Mouse (Mus musculus) embryonic facial prominence, embryonic 15.5 days (tissue): ENCODE measurements around the gene Tnfrsf1b. TPM values are rescaled to one million over a fixed set of nuclear protein-coding genes. Genes with fewer than 3 reads are reported as not detected.
"Not testable (repeated sequence)": the region's sequence is repeated elsewhere in the genome, so short reads cannot be mapped to it uniquely, and the experiment has no call there.

Experiments used
- ATAC-seq: fragments of 200-750 bp; cut with Nextera tagmentation; 2 replicates; pipeline ENCODE4 v1.8.0; 2017; ENCODE audit warnings: low read depth, moderate TSS enrichment; ENCODE audit not compliant: insufficient number of reproducible peaks, low FRiP score, low TSS enrichment
- H3K27ac ChIP-seq: fragments of 300-500 bp; sonication (generic); replicated peaks from 2 replicates; pipeline ENCODE4 v1.5.1; 2015; ENCODE audit warnings: mild to moderate bottlenecking, inconsistent platforms
- H3K27me3 ChIP-seq: fragments of 300-500 bp; sonication (generic); 2 replicates; pipeline ENCODE4 v1.6.1; 2015; ENCODE audit warnings: inconsistent platforms
- H3K36me3 ChIP-seq: fragments of 300-500 bp; sonication (generic); 2 replicates; pipeline ENCODE4 v1.6.1; 2015; ENCODE audit warnings: mild to moderate bottlenecking, inconsistent platforms
- H3K4me1 ChIP-seq: fragments of 300-500 bp; sonication (generic); 2 replicates; pipeline ENCODE4 v1.6.1; 2015; ENCODE audit warnings: inconsistent platforms
- H3K4me2 ChIP-seq: fragments of 300-500 bp; sonication (generic); replicated peaks from 2 replicates; pipeline ENCODE4 v1.6.1; 2015; ENCODE audit warnings: mild to moderate bottlenecking, inconsistent platforms
- H3K4me3 ChIP-seq: fragments of 300-500 bp; sonication (generic); replicated peaks from 2 replicates; pipeline ENCODE4 v1.5.1; 2015; ENCODE audit warnings: mild to moderate bottlenecking, inconsistent platforms
- H3K9ac ChIP-seq: fragments of 300-500 bp; sonication (generic); 2 replicates; pipeline ENCODE4 v1.6.1; 2015; ENCODE audit warnings: inconsistent platforms
- H3K9me3 ChIP-seq: fragments of 300-500 bp; sonication (generic); replicated peaks from 2 replicates; pipeline ENCODE4 v1.6.1; 2016; ENCODE audit warnings: inconsistent platforms
- WGBS: fragments of 180-500 bp; shearing (Covaris S2); methylation state at CpG from one replicate; pipeline ENCODE4 v1.1.7; 2015; 5-methylcytosine and 5-hydroxymethylcytosine counted together
- polyA plus RNA-seq: library from polyadenylated mRNA; unstranded; fragments of >200 nt; fragmentation: Nextera tagmentation; extraction: Ambion mirVana; gene quantifications from 2 replicates; pipeline ENCODE4 v1.2.1, GENCODE M21; 2015

Tnfrsf1b gene
- polyA plus RNA-seq, 1 experiment from 2014 or later: 4.8 TPM

GRCm38 (mm10) chr4:145165542-145165941, 81.1 kb downstream of the Tnfrsf1b start:
- H3K27me3 ChIP-seq: not testable (repeated sequence)

GRCm38 (mm10) chr4:145164111-145164510, 82.6 kb downstream of the Tnfrsf1b start:
- Histone ChIP-seq H3K9ac (no peak overlapping the region), H3K4me3 (no peak overlapping the region), H3K4me2 (no peak overlapping the region), H3K36me3 (peaks cover 89% of the 10 kb centered on the region), H3K4me1 (no peaks in the 10 kb centered on the region), H3K27me3 (no peaks in the 10 kb centered on the region), H3K27ac (no peak overlapping the region), H3K9me3 (no peaks in the 10 kb centered on the region)
- 96% methylated on average over 4 of the region's 4 CpGs for WGBS
- ATAC-seq: no peak

More at GRCm38 (mm10) chr4:145165542-145165941, 81.1 kb downstream of the Tnfrsf1b start:
- H3K4me1 ChIP-seq, H3K9ac ChIP-seq, H3K9me3 ChIP-seq, H3K4me3 ChIP-seq, H3K4me2 ChIP-seq, ATAC-seq, H3K27ac ChIP-seq: not testable (repeated sequence)
- peaks cover 90% of the 10 kb centered on the region for H3K36me3 ChIP-seq
- WGBS: 93% methylated on average over 3 of the region's 3 CpGs

Other genes starting within 250 kb of the Tnfrsf1b start
- 8.8 and 13.0 TPM in 2 replicates for gene Vps13d, start 51.9 kb downstream of the Tnfrsf1b start, polyA plus RNA-seq
- gene Tnfrsf8, start 68.3 kb upstream of the Tnfrsf1b start, polyA plus RNA-seq: 0.17 and 0.20 TPM in 2 replicates